Mouse (Mus musculus): ENCODE data around the gene Gja3. TPM values are rescaled to one million over a fixed set of nuclear protein-coding genes. Genes with fewer than 3 reads are reported as not detected.

The Gja3 gene
- total and polyA plus RNA-seq, 3 experiments, result not detected

GRCm38 (mm10) chr14:56988621-56989020, 69.3 kb downstream of the Gja3 start:
- no peaks in the 10 kb centered on the region for H3K4me1 ChIP-seq (ENCODE audit: insufficient read depth, low read depth, low read length)
- ATAC-seq (ENCODE audit: extremely low read depth, insufficient number of reproducible peaks, low FRiP score, poor library complexity, severe bottlenecking), result no peak
- TF ChIP-seq CTCF (IDR thresholded peaks at IDR 0.05; ENCODE audit: low read depth, low read length) (no peak), GATA2 (IDR thresholded peaks at IDR 0.05; ENCODE audit: borderline replicate concordance, low read depth, low read length) (no peak), POLR2AphosphoS5 (IDR thresholded peaks at IDR 0.05; ENCODE audit: insufficient replicate concordance, low read depth, low read length) (no peak), TAL1 (conservative IDR thresholded peaks at IDR 0.05; ENCODE audit: low read depth, low read length) (no peak), GATA1 (IDR thresholded peaks at IDR 0.05; ENCODE audit: borderline replicate concordance, low read length) (no peak)

More at GRCm38 (mm10) chr14:56988621-56989020, 69.3 kb downstream of the Gja3 start:
- no peaks in the 10 kb centered on the region for H3K27me3 ChIP-seq (ENCODE audit: insufficient read depth, low read length)
- H3K36me3 ChIP-seq (replicated peaks), result no peaks in the 10 kb centered on the region
- no peak for DNase-seq (ENCODE audit: low spot score)
- H3K4me3 ChIP-seq (ENCODE audit: low read depth, low read length), result no peak overlapping the region
- H3K9me3 ChIP-seq (replicated peaks), result no peaks in the 10 kb centered on the region

Other genes with a start within 250 kb of the Gja3 start
- 49.9 and 62.6 TPM in 2 replicates for gene Zmym5, start 246.4 kb downstream of the Gja3 start, total RNA-seq (2014; fragmentation: Nextera tagmentation)
- 27.0 and 28.6 TPM in 2 replicates for gene Zmym5, start 246.4 kb downstream of the Gja3 start, total RNA-seq (2017)
- gene Zmym5, start 246.4 kb downstream of the Gja3 start, polyA plus RNA-seq (2012), result 1.8 and 2.1 TPM in 2 replicates
- 118 and 147 TPM in 2 replicates for gene Zmym2, start 171.4 kb downstream of the Gja3 start, total RNA-seq (2014; fragmentation: Nextera tagmentation)
- 57.3 and 58.1 TPM in 2 replicates for gene Zmym2, start 171.4 kb downstream of the Gja3 start, total RNA-seq (2017)
- gene Zmym2, start 171.4 kb downstream of the Gja3 start, polyA plus RNA-seq (2012), result 0.97 and 2.1 TPM in 2 replicates
- gene Gjb2, start 46.6 kb upstream of the Gja3 start, total RNA-seq (2014; fragmentation: Nextera tagmentation), result not detected in 2 replicates
- 0.06 TPM in 1 of 2 replicates, not detected in the other for gene Gjb2, start 46.6 kb upstream of the Gja3 start, total RNA-seq (2017)
- not detected in 2 replicates for gene Gjb2, start 46.6 kb upstream of the Gja3 start, polyA plus RNA-seq (2012)
- not detected in 2 replicates for gene Gm4491, start 57.8 kb upstream of the Gja3 start, total RNA-seq (2014; fragmentation: Nextera tagmentation)
- 0.17 TPM in 1 of 2 replicates, not detected in the other for gene Gm4491, start 57.8 kb upstream of the Gja3 start, total RNA-seq (2017)
- not detected in 2 replicates for gene Gm4491, start 57.8 kb upstream of the Gja3 start, polyA plus RNA-seq (2012)
- not detected in 2 replicates for gene Gjb6, start 75.5 kb upstream of the Gja3 start, total RNA-seq (2014; fragmentation: Nextera tagmentation)
- gene Gjb6, start 75.5 kb upstream of the Gja3 start, total RNA-seq (2017), result 0.11 TPM in 1 of 2 replicates, not detected in the other
- not detected in 2 replicates for gene Gjb6, start 75.5 kb upstream of the Gja3 start, polyA plus RNA-seq (2012)

Data from G1E (cell line).